Mouse (Mus musculus) bone marrow macrophage, adult 2 months (primary cell): Measurements from ENCODE around the gene Caprin2. TPM values are rescaled to one million over a fixed set of nuclear protein-coding genes. Genes with fewer than 3 reads are reported as not detected.
"Not testable (repeated sequence)": the region's sequence is repeated elsewhere in the genome, so short reads cannot be mapped to it uniquely, and the experiment has no call there.

Source experiments
- H3K27ac ChIP-seq: 2 replicates; pipeline ENCODE4 v1.5.1; 2012; ENCODE audit warnings: low read depth, low read length; ENCODE audit not compliant: insufficient read depth
- H3K4me1 ChIP-seq: 2 replicates; pipeline ENCODE4 v1.6.1; 2012; ENCODE audit warnings: low read length; ENCODE audit not compliant: control insufficient read depth, insufficient read depth
- H3K4me3 ChIP-seq: 2 replicates; pipeline ENCODE4 v1.5.1; 2012; ENCODE audit warnings: mild to moderate bottlenecking, low read length, moderate library complexity; ENCODE audit not compliant: insufficient read depth
- CTCF ChIP-seq: IDR thresholded peaks from 2 replicates; pipeline ENCODE4 v1.5.1; 2012; ENCODE audit warnings: low read depth, mild to moderate bottlenecking, low read length, moderate library complexity
- POLR2A ChIP-seq: IDR thresholded peaks from 2 replicates; pipeline ENCODE4 v1.6.1; 2012; ENCODE audit warnings: mild to moderate bottlenecking, low read depth, low read length, borderline replicate concordance
- polyA plus RNA-seq: library from polyadenylated mRNA; stranded (reverse); fragments of >200 nt; gene quantifications from 2 replicates; pipeline ENCODE4 v1.2.4, GENCODE M21; 2012; ENCODE audit not compliant: missing spikeins, insufficient read depth, insufficient read length

Gene Caprin2
- polyA plus RNA-seq, 1 experiment: 8.3 TPM

DNA sequence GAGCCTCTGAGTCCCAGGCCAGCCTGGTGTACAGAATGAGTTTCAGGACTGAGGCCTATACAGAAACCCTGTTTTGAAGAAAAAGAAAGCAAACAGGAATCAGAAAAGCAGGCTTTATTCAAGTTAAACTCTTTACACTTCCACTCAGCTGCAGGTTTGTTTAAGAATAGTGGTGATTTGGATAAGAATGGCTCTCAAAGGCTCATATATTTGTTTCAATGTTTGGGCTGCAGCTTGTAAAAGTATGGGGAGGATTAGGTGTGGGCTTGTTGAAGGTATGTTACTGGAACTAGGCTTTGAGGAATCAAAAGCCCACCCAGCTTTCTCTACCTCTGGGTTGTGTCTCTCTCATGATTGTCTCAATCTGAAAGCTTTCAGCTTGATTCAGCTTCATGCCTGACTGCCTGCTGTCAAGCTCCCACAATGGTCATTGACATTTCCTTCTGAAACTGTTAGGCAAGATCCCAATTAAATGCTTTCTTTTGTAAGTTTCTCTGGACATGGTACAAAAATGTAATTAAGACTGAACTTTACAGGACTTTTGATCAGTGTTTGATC, 22.9 kb upstream of the Caprin2 start:
- TF ChIP-seq POLR2A (no peak), CTCF (no peak)
- Histone ChIP-seq H3K4me3 (no peak overlapping the region), H3K4me1 (no peaks in the 10 kb centered on the region), H3K27ac (no peak overlapping the region)

DNA sequence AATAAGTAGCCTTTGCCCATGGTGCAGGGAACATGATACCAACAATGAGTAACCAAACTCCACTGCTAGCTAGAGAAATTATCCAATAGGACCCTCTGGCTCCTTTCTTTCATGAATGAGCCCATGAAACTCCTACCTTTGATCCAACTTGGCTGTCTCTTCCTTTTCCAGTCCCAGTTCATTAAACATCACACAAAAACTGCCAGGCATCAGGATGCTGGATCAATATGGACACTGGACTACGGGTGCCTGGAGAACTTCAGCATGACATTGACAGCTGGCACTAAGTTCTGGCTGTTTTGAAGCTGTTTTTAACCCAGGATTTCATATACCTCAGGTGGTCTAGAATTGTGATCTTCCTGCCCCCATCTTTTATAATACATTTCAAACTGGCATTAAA, 21.6 kb upstream of the Caprin2 start:
- TF ChIP-seq CTCF (no peak), POLR2A (no peak)

GRCm38 (mm10) chr6:148916817-148917216, 20.8 kb upstream of the Caprin2 start:
- no peak overlapping the region for H3K27ac ChIP-seq

More for the DNA sequence above, 21.6 kb upstream of the Caprin2 start:
- Histone ChIP-seq H3K27ac (no peak overlapping the region), H3K4me3 (no peak overlapping the region), H3K4me1 (peaks cover 2% of the 10 kb centered on the region; the same call in 1 of the 2 replicates)

GRCm38 (mm10) chr6:148913938-148914337, 17.9 kb upstream of the Caprin2 start:
- TF ChIP-seq POLR2A (no peak), CTCF (no peak)
- Histone ChIP-seq H3K4me3 (no peak overlapping the region), H3K27ac (no peak overlapping the region), H3K4me1 (peaks cover 4% of the 10 kb centered on the region; the same call in 1 of the 2 replicates)

More at GRCm38 (mm10) chr6:148916817-148917216, 20.8 kb upstream of the Caprin2 start:
- Histone ChIP-seq H3K4me3 (no peak overlapping the region), H3K4me1 (peaks cover 4% of the 10 kb centered on the region; the same call in 1 of the 2 replicates)
- TF ChIP-seq CTCF (0 out of 2 replicates have a peak, but pooled peaks have one; percentile 21), POLR2A (no peak)

DNA sequence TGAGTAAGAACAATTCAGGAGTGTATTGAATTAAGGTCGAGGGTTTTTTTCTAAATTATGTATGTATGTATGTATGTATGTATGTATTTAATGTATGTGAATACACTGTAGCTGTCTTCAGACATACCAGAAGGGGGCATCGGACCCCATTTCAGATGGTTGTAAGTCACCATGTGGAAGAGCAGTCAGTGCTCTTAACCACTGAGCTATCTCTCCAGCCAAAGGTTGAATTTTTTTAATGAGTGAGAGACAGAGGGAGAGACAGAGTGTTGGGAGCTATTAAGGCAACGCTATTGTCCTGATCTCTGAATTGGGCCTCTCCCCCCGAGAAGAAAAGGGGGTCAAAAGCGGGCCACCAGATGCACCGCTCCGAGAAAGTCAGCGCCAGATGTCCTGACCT, 15.9 kb upstream of the Caprin2 start:
- not testable (repeated sequence) for H3K27ac ChIP-seq, H3K4me3 ChIP-seq, H3K4me1 ChIP-seq

DNA sequence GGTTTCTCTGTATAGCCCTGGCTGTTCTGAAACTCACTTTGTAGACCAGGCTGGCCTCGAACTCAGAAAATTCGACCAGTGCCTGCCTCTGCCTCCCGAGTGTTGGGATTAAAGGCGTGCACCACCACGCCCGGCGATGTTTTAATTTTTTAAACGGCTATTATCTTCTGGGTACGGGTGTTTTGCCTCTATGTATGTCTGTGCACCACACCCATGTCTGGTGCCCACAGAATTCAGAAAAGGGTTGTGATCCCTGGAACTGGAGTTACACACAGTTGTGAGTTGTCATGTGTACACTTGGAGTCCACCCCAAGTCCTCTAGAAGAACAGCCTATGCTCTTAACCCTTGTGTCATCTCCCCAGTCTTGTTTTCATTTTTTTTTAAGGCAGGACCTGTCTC, 10.9 kb upstream of the Caprin2 start:
- Histone ChIP-seq H3K27ac (no peak overlapping the region), H3K4me1 (peaks cover 1% of the 10 kb centered on the region; the same call in 1 of the 2 replicates), H3K4me3 (no peak overlapping the region)
- TF ChIP-seq CTCF (no peak), POLR2A (no peak)

GRCm38 (mm10) chr6:148902728-148903127, 6.7 kb upstream of the Caprin2 start:
- H3K4me3 ChIP-seq: no peak overlapping the region
- no peaks in the 10 kb centered on the region for H3K4me1 ChIP-seq
- H3K27ac ChIP-seq: no peak overlapping the region
- TF ChIP-seq CTCF (no peak), POLR2A (no peak)

- Histone ChIP-seq H3K4me1 (0 out of 2 replicates have a peak, but pooled peaks cover 5% of the 10 kb centered on the region), H3K27ac (no peak overlapping the region), H3K4me3 (peak overlapping the region; percentile 75)
- TF ChIP-seq CTCF (no peak), POLR2A (no peak)
Observed at GRCm38 (mm10) chr6:148896507-148896851, 442 bp upstream of the Caprin2 start.

GRCm38 (mm10) chr6:148894888-148895772, 907 bp downstream of the Caprin2 start:
- Histone ChIP-seq H3K27ac (no peak overlapping the region), H3K4me3 (peak overlapping the region; percentile 75), H3K4me1 (0 out of 2 replicates have a peak, but pooled peaks cover 5% of the 10 kb centered on the region)
- TF ChIP-seq CTCF (no peak), POLR2A (no peak)

DNA sequence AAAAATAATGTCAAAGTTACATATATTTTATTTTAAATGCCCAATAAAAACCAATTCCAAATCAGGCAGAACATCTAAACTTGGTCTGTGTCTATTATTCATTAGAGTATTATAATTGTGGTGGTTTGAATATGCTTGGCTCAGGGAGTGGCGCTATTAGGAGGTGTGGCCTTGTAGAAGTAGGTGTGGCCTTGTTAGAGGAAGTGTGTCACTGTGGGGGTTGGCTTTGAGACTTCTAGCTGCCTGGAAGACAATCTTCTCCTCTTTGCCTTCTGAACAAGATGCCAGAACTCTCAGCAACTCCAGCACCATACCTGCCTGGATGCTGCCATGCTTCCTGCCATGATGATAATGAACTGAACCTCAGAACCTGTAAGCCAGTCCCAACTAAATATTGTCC, 22.1 kb downstream of the Caprin2 start:
- no peak for TF ChIP-seq POLR2A
- no peak for TF ChIP-seq CTCF
- no peak overlapping the region for H3K27ac ChIP-seq

More for the DNA sequence above, 22.1 kb downstream of the Caprin2 start:
- Histone ChIP-seq H3K4me1 (no peaks in the 10 kb centered on the region), H3K4me3 (no peak overlapping the region)
